Mouse (Mus musculus): ENCODE measurements around the gene Trim63.

DNA sequence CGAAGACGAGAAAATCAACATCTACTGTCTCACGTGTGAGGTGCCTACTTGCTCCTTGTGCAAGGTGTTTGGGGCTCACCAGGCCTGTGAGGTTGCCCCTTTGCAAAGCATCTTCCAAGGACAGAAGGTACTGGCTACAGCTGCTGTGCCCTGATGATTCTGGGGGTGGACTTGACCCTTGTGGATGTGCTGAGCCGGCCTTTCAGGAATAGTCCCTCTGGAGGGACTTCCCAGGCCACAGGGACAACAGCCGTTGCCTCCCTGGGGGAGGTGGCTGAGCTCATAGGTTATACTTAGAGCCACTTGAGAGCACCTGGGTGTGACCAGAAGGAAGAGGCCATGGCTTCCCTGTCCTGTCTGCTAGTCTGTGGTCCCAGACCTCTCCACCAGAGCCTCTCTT lies 4.8 kb downstream of the Trim63 start:
- TF ChIP-seq CTCF (IDR thresholded peaks at IDR 0.05; ENCODE audit: borderline replicate concordance, extremely low read depth, insufficient read depth, insufficient read length) (no peak), POLR2A (IDR thresholded peaks at IDR 0.05; ENCODE audit: borderline replicate concordance, extremely low read depth, insufficient read depth, insufficient read length, poor library complexity, severe bottlenecking) (no peak)
